Mouse (Mus musculus) bone marrow, adult 2 months (tissue): ENCODE data around the gene Zscan2. TPM values are rescaled to one million over a fixed set of nuclear protein-coding genes. Genes with fewer than 3 reads are reported as not detected.

Source experiments
- H3K27ac ChIP-seq: fragments of 200-500 bp; 2 replicates; pipeline ENCODE4 v1.5.1; 2012; ENCODE audit warnings: low read depth, mild to moderate bottlenecking, control low read depth, inconsistent platforms, low read length; ENCODE audit not compliant: control insufficient read depth, poor library complexity, insufficient read depth
- H3K4me1 ChIP-seq: fragments of 200-500 bp; 2 replicates; pipeline ENCODE4 v1.6.1; 2011; ENCODE audit warnings: low read length; ENCODE audit not compliant: control insufficient read depth, insufficient read depth
- H3K4me3 ChIP-seq: fragments of 200-500 bp; replicated peaks from 2 replicates; pipeline ENCODE3; 2011; ENCODE audit warnings: mild to moderate bottlenecking, low read depth, low read length, control low read depth; ENCODE audit not compliant: control insufficient read depth
- CTCF ChIP-seq: fragments of 200-500 bp; IDR thresholded peaks from 2 replicates; pipeline ENCODE4 v1.5.1; 2011; ENCODE audit warnings: low read length, control low read depth; ENCODE audit not compliant: control insufficient read depth, insufficient read depth
- POLR2A ChIP-seq: fragments of 200-500 bp; IDR thresholded peaks from 2 replicates; pipeline ENCODE4 v1.6.1; 2011; ENCODE audit warnings: low read depth, mild to moderate bottlenecking, control low read depth, low read length, borderline replicate concordance; ENCODE audit not compliant: control insufficient read depth
- WGBS: fragments of 180-500 bp; shearing (Covaris S2); methylation state at CpG from one replicate; pipeline ENCODE4 v1.1.7; 2018; 5-methylcytosine and 5-hydroxymethylcytosine counted together
- polyA plus RNA-seq: library from polyadenylated mRNA; stranded (reverse); fragments of >200 nt; gene quantifications from 2 replicates; pipeline ENCODE4 v1.2.4, GENCODE M21; 2011; ENCODE audit warnings: low replicate concordance; ENCODE audit not compliant: missing spikeins, insufficient read depth, insufficient read length

Gene Zscan2
- polyA plus RNA-seq, 1 experiment: 6.1 TPM

GRCm38 (mm10) chr7:80882830-80883505 lies 22.2 kb downstream of the Zscan2 start:
- TF ChIP-seq POLR2A (0 out of 2 replicates have a peak, but pooled peaks have one; percentile 27), CTCF (peak; percentile 55; the same call in 1 of the 2 replicates)
- peak overlapping the region; percentile 46 for H3K4me3 ChIP-seq
- H3K4me1 ChIP-seq: no peaks in the 10 kb centered on the region
- 2% methylated on average over 14 of the region's 14 CpGs for WGBS
- H3K27ac ChIP-seq: peak overlapping the region; percentile 12; the same call in 1 of the 2 replicates

DNA sequence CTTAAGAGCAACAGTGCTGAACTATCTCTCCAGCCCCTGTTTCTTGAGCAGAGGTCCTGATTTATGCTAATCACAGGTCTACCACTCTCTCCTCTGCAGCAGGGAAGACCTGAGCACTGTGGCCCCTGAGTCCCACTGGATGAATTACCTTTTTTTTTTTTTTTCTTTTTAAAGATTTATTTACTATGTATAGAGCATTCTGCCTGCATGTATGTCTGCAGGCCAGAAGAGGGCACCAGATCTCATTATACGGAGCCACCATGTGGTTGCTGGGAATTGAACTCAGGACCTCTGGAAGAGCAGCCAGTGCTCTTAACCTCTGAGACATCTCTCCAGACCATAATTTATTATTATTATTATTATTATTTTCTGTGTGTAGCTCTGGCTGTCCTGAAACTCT lies 24.9 kb downstream of the Zscan2 start:
- H3K4me3 ChIP-seq: no peak overlapping the region
- TF ChIP-seq POLR2A: no peak
- peak; percentile 30; the same call in 1 of the 2 replicates for TF ChIP-seq CTCF
- H3K4me1 ChIP-seq: peaks cover 4% of the 10 kb centered on the region
- WGBS: 15% methylated on average over 1 of the region's 1 CpGs
- no peak overlapping the region for H3K27ac ChIP-seq

GRCm38 (mm10) chr7:80888595-80888994 lies 27.9 kb downstream of the Zscan2 start:
- H3K27ac ChIP-seq: no peak overlapping the region
- WGBS: 89% methylated on average over 7 of the region's 7 CpGs
- no peak overlapping the region for H3K4me3 ChIP-seq
- peaks cover 4% of the 10 kb centered on the region for H3K4me1 ChIP-seq
- TF ChIP-seq POLR2A: no peak
- no peak for TF ChIP-seq CTCF

DNA sequence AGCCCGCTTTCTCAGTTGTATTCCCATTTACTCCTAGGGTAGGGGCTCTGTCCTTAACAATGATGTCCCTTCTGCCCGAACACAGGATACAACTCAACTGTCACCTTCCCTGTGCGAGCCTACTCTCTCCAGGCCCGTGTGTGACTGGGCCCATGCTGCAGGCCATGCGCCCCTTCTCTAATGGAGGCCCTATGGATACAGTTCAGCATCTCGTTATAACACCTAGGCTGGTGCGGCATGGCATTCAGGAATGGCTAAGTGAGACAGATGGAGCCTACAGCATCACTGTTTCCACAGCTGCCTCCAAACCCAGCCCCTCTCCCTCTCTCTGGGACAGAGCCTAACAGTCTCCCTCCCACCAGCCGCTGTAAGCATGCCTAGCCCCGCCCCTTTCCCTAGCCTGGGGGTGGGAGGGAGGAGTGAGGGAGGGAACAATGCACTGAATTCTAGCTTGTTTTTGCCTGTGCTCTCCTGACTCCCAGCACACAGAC lies 28.3 kb downstream of the Zscan2 start:
- Histone ChIP-seq H3K27ac (peak overlapping the region; percentile 59; the same call in 1 of the 2 replicates), H3K4me1 (peaks cover 4% of the 10 kb centered on the region), H3K4me3 (no peak overlapping the region)
- WGBS: 53% methylated on average over 9 of the region's 9 CpGs
- no peak for TF ChIP-seq CTCF
- TF ChIP-seq POLR2A: no peak

GRCm38 (mm10) chr7:80889841-80890241 lies 29.1 kb downstream of the Zscan2 start:
- H3K4me1 ChIP-seq: peaks cover 4% of the 10 kb centered on the region
- TF ChIP-seq CTCF: no peak
- no peak for TF ChIP-seq POLR2A
- H3K27ac ChIP-seq: peak overlapping the region; percentile 59
- no peak overlapping the region for H3K4me3 ChIP-seq
- 13% methylated on average over 13 of the region's 13 CpGs for WGBS

DNA sequence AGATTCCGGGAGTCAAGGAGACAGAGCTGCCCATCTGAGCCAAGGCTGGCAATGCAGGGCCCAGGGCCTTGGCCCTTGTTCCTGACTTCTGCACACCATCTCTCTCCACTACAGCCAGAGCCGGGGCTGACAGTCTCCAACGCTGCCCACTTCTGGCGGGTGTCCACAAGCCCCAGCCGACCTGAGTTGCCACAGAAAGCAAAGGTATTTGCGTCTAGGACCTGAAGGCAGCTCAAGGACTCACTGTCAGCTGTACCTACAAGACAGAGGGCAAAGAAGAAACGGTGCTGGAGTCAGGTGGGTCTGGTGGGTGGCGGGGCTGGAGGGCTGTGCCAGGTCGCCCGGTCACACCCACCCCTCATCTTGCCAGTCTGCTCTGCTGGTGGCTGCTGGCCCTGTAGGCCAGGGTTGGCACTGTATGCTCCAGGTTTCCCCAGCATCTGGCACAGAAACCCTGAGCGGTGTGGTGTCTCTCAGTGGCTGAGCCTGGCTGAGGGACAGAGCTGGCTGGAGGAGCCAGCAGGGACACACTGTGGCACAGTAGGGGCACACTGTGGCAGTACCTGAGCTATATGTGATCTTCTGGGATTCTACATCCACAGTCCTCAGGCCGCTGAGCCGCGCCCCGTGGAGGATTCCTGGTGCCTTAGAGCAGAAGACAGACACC lies 32.5 kb downstream of the Zscan2 start:
- peaks cover 4% of the 10 kb centered on the region for H3K4me1 ChIP-seq
- WGBS: 87% methylated on average over 15 of the region's 15 CpGs

GRCm38 (mm10) chr7:80893753-80894129 lies 33.0 kb downstream of the Zscan2 start:
- TF ChIP-seq CTCF (no peak), POLR2A (no peak)
- Histone ChIP-seq H3K4me3 (no peak overlapping the region), H3K4me1 (peaks cover 4% of the 10 kb centered on the region), H3K27ac (no peak overlapping the region)
- 81% methylated on average over 6 of the region's 6 CpGs for whole genome bisulfite sequencing

More for the DNA sequence above, 32.5 kb downstream of the Zscan2 start:
- Histone ChIP-seq H3K27ac (no peak overlapping the region), H3K4me3 (no peak overlapping the region)
- no peak for TF ChIP-seq POLR2A
- no peak for TF ChIP-seq CTCF

- H3K4me1 ChIP-seq: peaks cover 4% of the 10 kb centered on the region
- no peak for TF ChIP-seq CTCF
- no peak for TF ChIP-seq POLR2A
- 84% methylated on average over 7 of the region's 7 CpGs for WGBS
- H3K4me3 ChIP-seq: no peak overlapping the region
- no peak overlapping the region for H3K27ac ChIP-seq
Observed at GRCm38 (mm10) chr7:80894196-80894595, 33.5 kb downstream of the Zscan2 start.
